Mouse (Mus musculus) ES-E14 (cell line): ENCODE data around the gene Lpin1. TPM values are rescaled to one million over a fixed set of nuclear protein-coding genes. Genes with fewer than 3 reads are reported as not detected.
A peak's percentile ranks its signal among the peaks of the same experiment; 100 is the strongest.

ENCODE experiments used
- DNase-seq: peaks from one replicate; pipeline ENCODE4 v3.0.0-alpha.2; 2013; ENCODE audit warnings: low read depth, low spot score
- H3K27ac ChIP-seq: 2 replicates; pipeline ENCODE4 v1.5.1; 2012; ENCODE audit warnings: low read depth, mild to moderate bottlenecking, low read length, moderate library complexity, mixed read lengths; ENCODE audit not compliant: poor library complexity, insufficient read depth, severe bottlenecking
- H3K36me3 ChIP-seq: 2 replicates; pipeline ENCODE4 v1.6.1; 2012; ENCODE audit warnings: mild to moderate bottlenecking, low read length, moderate library complexity, mixed read lengths; ENCODE audit not compliant: control insufficient read depth, poor library complexity, insufficient read depth, severe bottlenecking
- H3K4me1 ChIP-seq, 2 experiments: fragments of 150-350 bp in 1 of 2; sonication (generic) in 1 of 2; 2 replicates each; pipeline ENCODE4 v1.6.1; 2012; ENCODE audit warnings: low read length in 2 of 2, mild to moderate bottlenecking in 1 of 2, mixed read lengths in 1 of 2; ENCODE audit not compliant: control insufficient read depth in 2 of 2, insufficient read depth in 2 of 2, poor library complexity in 1 of 2
- H3K4me3 ChIP-seq, 2 experiments: fragments of 150-350 bp in 1 of 2; sonication (generic) in 1 of 2; 2 replicates each; pipeline ENCODE4 v1.5.1; 2012; ENCODE audit warnings: low read length in 2 of 2, low read depth in 1 of 2, mild to moderate bottlenecking in 1 of 2, mixed read lengths in 1 of 2; ENCODE audit not compliant: insufficient read depth in 1 of 2, poor library complexity in 1 of 2, severe bottlenecking in 1 of 2
- H3K9ac ChIP-seq: 2 replicates; pipeline ENCODE4 v1.6.1; 2012; ENCODE audit warnings: low read depth, mild to moderate bottlenecking, low read length, mixed read lengths; ENCODE audit not compliant: poor library complexity, insufficient read depth, severe bottlenecking
- H3K9me3 ChIP-seq: fragments of 150-350 bp; sonication (generic); 2 replicates; pipeline ENCODE4 v1.6.1; 2012; ENCODE audit warnings: low read depth, mild to moderate bottlenecking, low read length; ENCODE audit not compliant: control insufficient read depth, insufficient read depth
- CHD2 ChIP-seq: IDR thresholded peaks from 2 replicates; pipeline ENCODE4 v1.6.1; 2014; ENCODE audit warnings: mild to moderate bottlenecking, low read depth, low read length, inconsistent platforms
- HCFC1 ChIP-seq: IDR thresholded peaks from 2 replicates; pipeline ENCODE4 v1.6.1; 2012; ENCODE audit warnings: low read length, inconsistent platforms, borderline replicate concordance; ENCODE audit not compliant: insufficient read depth
- MAFK ChIP-seq: IDR thresholded peaks from 2 replicates; pipeline ENCODE4 v1.6.1; 2014; ENCODE audit warnings: mild to moderate bottlenecking, low read depth, low read length, inconsistent platforms; ENCODE audit not compliant: insufficient read depth
- ZC3H11A ChIP-seq: IDR thresholded peaks from 2 replicates; pipeline ENCODE4 v1.6.1; 2012; ENCODE audit warnings: low read depth, mild to moderate bottlenecking, inconsistent platforms, low read length, borderline replicate concordance
- ZNF384 ChIP-seq: IDR thresholded peaks from 2 replicates; pipeline ENCODE4 v1.6.1; 2012; ENCODE audit warnings: low read depth, low read length, inconsistent platforms
- in situ Hi-C, 2 experiments: fragments of 600-800 bp; cut with MboI; formaldehyde crosslinking; loops; one replicate each; pipeline ENCODE4 v1.15.1; 2025; ENCODE audit warnings: low sequenced_read_pairs in 2 of 2, inconsistent platforms in 1 of 2; ENCODE audit not compliant: unreplicated experiment in 2 of 2
- total RNA-seq: library from RNA; depleted of rRNA; stranded (reverse); fragments of 300-350 nt; gene quantifications from 2 replicates; pipeline ENCODE4 v1.2.3, GENCODE M21; 2012

The Lpin1 gene
- total RNA-seq, 1 experiment, result 15.8 TPM

DNA sequence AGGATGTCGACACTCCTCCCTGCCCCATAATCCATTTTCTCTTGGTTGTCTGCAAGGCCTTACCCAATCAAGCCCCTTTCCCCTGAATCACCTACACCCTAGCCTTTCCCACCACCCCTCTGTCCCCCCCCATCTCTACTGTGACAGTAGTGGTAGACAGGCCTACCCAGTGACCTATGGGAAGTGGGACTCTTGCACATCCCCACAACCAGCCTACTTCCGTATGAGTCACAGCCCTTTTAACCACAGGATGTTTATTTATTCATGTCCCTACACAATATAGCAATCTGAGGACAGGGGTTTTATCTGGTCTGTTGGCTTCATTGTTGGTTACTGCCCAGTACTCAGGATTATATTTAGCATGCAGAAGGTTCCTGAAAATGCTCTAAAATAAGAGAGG is 84.6 kb downstream of the Lpin1 start:
- Histone ChIP-seq H3K9ac (no peak overlapping the region), H3K4me3 (no peak overlapping the region), H3K9me3 (no peaks in the 10 kb centered on the region), H3K27ac (no peak overlapping the region), H3K4me1 (no peaks in the 10 kb centered on the region), H3K36me3 (no peaks in the 10 kb centered on the region)
- in situ Hi-C loops, result no loop called here
- TF ChIP-seq MAFK (no peak), CHD2 (no peak), ZNF384 (no peak), HCFC1 (no peak), ZC3H11A (no peak)
- no peak for DNase-seq

DNA sequence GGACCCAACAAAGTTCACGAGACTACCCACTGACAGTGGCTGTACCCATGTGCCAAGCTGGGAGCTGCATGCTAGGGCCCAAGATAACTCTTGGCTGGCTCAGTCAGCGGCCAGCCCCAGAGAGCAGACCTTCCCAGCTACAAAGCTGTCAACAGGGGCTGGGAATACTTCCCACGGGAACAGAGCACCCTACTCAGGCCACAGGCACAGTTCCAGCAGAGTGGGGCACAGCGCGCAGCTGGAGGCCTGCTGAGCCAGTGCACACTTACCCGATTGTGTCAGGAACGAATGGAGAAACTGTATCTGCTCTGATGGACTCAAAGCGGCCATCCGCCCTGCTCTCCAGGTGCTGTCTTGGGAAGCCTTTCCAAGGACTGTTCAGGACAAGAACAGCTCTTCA is 95.6 kb downstream of the Lpin1 start:
- TF ChIP-seq ZNF384 (no peak), HCFC1 (no peak), CHD2 (no peak), ZC3H11A (no peak), MAFK (no peak)
- in situ Hi-C loops, result loop anchor here in 1 of 2 experiments (25.0 kb wide), 1 partner anchor 978 kb away; no protein-coding TSS in a partner anchor
- Histone ChIP-seq H3K36me3 (no peaks in the 10 kb centered on the region), H3K9me3 (no peaks in the 10 kb centered on the region), H3K4me1 (no peaks in the 10 kb centered on the region), H3K4me3 (no peak overlapping the region), H3K27ac (no peak overlapping the region), H3K9ac (no peak overlapping the region)
- no peak for DNase-seq

DNA sequence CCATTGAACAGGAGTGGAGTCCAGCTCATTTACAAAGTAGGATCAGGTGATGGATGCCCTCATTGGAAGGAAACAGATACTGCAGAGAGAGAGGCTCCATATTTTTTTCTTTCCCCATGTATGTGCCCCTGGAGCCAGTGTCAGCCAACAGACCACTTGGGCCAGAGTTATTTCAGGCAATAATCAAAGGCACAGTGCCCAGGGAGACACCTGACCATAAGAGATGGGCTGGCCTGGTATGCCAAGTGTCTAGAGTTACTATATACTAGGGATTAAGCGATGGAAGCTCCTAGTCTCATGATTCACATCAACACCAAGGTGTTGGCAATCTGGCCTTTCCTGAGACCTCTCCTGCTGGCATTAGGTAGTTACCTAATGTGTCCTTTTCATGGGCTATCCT is 97.8 kb downstream of the Lpin1 start:
- Histone ChIP-seq H3K36me3 (no peaks in the 10 kb centered on the region), H3K4me1 (0 out of 4 replicates have a peak, but pooled peaks cover 0 to 3% of the 10 kb centered on the region in 2 experiments), H3K9me3 (no peaks in the 10 kb centered on the region), H3K9ac (no peak overlapping the region), H3K27ac (no peak overlapping the region), H3K4me3 (no peak overlapping the region)
- no peak for DNase-seq
- in situ Hi-C loops, result loop anchor here in 1 of 2 experiments (25.0 kb wide), 1 partner anchor 976 kb away; no protein-coding TSS in a partner anchor
- TF ChIP-seq MAFK, result no peak
- TF ChIP-seq HCFC1, result no peak
- TF ChIP-seq ZNF384, result no peak
- TF ChIP-seq ZC3H11A, result no peak
- TF ChIP-seq CHD2, result no peak

DNA sequence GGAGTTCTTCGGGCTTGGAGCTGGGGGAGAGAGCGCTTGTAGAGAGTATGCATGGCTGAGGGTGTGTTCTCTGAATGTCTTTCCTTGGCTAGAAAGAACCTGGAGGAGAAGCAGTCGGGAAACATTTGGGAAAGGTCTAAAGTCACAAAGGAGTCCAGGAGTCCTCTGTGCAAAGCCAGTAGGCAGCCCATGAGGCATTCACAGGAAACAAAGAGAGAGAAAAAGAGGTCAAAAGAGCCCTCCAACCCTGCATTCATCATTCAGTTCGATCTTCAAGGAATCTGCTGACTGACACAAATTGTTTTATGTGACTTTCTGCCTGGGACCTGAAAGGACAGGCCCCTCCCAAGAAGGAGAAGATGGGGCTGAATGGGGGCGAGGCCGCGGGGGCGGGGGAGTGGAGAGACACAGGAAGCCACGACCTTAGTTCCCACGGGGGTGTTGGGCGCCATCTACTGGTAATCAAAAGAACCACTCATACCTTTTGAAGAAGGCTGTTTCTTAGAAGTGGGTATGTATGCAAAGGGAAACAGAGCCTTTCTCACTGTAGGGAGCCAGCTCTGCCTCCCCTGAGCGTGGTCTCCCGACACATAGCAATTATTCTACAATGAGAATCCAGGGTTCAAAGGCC is 101.5 kb downstream of the Lpin1 start:
- in situ Hi-C loops, result loop anchor here in 1 of 2 experiments (10.0 to 25.0 kb wide), 2 partner anchors 164 to 972 kb away; no protein-coding TSS in a partner anchor
- H3K27ac ChIP-seq, result no peak overlapping the region; the same call in 1 of the 2 replicates
- no peaks in the 10 kb centered on the region for H3K36me3 ChIP-seq
- H3K9me3 ChIP-seq, result no peaks in the 10 kb centered on the region
- no peak for TF ChIP-seq ZNF384
- 0 out of 2 replicates have a peak, but pooled peaks have one; percentile 40 for TF ChIP-seq MAFK
- 0 out of 2 replicates have a peak, but pooled peaks have one; percentile 18 for TF ChIP-seq ZC3H11A
- H3K9ac ChIP-seq, result no peak overlapping the region
- H3K4me3 ChIP-seq, result 0 out of 4 replicates have a peak overlapping the region, but pooled peaks of 1 of the 2 experiments have one; percentile 38
- peak; percentile 56 for DNase-seq
- 0 out of 4 replicates have a peak, but pooled peaks cover 0 to 3% of the 10 kb centered on the region in 2 experiments for H3K4me1 ChIP-seq
